8 mouse cellular contexts compared by ENCODE assay signal in the genomic region with DNA sequence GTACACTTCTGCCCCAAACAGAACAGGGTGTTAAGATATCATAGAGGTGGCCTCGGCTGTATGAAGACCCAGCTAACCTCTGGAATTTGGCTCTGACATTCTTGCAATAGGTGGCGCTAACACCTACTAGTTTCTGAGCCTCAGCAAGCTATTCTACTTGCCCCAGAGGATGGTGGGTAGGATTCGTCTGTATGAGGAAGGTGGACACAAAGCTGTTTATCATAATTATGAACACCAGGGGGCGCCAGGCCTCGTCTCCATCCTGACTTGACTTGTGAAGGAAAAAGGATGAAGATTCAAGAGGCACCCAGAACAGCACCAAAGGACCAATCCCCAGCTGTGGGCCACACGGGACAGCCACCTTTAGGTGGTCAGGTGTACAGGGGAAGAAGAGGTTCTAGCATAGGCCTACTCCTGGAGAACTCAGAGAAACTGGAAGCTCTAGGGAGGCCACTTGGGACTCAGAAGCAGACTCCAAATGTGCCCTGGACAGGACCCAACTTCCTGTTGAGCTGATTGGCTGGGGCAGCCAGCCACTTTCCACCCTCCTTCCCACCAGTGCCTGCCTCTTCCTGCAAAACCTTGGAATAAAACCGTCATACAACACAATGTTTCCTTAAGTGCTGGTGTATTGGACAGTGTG. TPM values are rescaled to one million over a fixed set of nuclear protein-coding genes. Genes with fewer than 3 reads are reported as not detected.
A peak's percentile ranks its signal among the peaks of the same experiment; 100 is the strongest.
DNase-seq lines count a peak whose midpoint lies in the region; ATAC-seq and TF ChIP-seq lines count a peak whose summit lies in the region.

No protein-coding gene starts in this region.

- peak; percentile 65 for ATAC-seq in erythroblast, adult 5-6 weeks (replicated peaks; ENCODE audit: low FRiP score, poor library complexity, severe bottlenecking)
- 0 out of 2 replicates have a peak, but pooled peaks have one; percentile 10 for ATAC-seq in intestine, postnatal 0 days

- H3K36me3 ChIP-seq in intestine, postnatal 0 days (ENCODE audit: control insufficient read depth, insufficient read depth), result no peaks in the 10 kb centered on the region

- no peak overlapping the region for H3K4me2 ChIP-seq in intestine, postnatal 0 days (replicated peaks; ENCODE audit: low read depth)

- no peaks in the 10 kb centered on the region for H3K9me3 ChIP-seq in intestine, postnatal 0 days (ENCODE audit: control insufficient read depth)

- TF ChIP-seq CTCF in intestine, postnatal 0 days (IDR thresholded peaks at IDR 0.05; ENCODE audit: low read depth), result peak; percentile 74
- TF ChIP-seq CTCF in lung, adult 2 months (IDR thresholded peaks at IDR 0.05; ENCODE audit: insufficient read depth, low read length), result peak; percentile 36; the same call in 1 of the 2 replicates

- WGBS in intestine, postnatal 0 days, result 51% methylated on average over 7 of the region's 7 CpGs
- 28% methylated on average over 7 of the region's 7 CpGs for WGBS in lung, adult 2 months

- H3K9ac ChIP-seq in intestine, postnatal 0 days (ENCODE audit: low read depth, low read length), result no peak overlapping the region

- TF ChIP-seq POLR2A in lung, adult 2 months (IDR thresholded peaks at IDR 0.05; ENCODE audit: borderline replicate concordance, extremely low read depth, low read depth, low read length), result no peak

- H3K27ac ChIP-seq in intestine, postnatal 0 days (ENCODE audit: low read depth, low read length), result no peak overlapping the region

- no peak overlapping the region for H3K4me3 ChIP-seq in intestine, postnatal 0 days (ENCODE audit: low read depth, low read length)
- H3K4me3 ChIP-seq in lung, adult 2 months (replicated peaks; ENCODE audit: extremely low read depth, low read depth, low read length), result no peak overlapping the region

- DNase-seq in right cerebral cortex, adult 18-20 months, result peak; percentile 46
- DNase-seq in right cerebral cortex, postnatal 25 days, result no peak
- peak; percentile 59 for DNase-seq in adrenal gland, postnatal 14 days
- DNase-seq in lung, adult 2 months, result peak; percentile 51
- DNase-seq in right cerebral cortex, postnatal 36 days (ENCODE audit: low spot score in 2 of 2), result peak; percentile 16 to 28
- no peak for DNase-seq in MN1 (ENCODE audit: low spot score)

- H3K4me1 ChIP-seq in intestine, postnatal 0 days (replicated peaks; ENCODE audit: control insufficient read depth, insufficient read depth, low read length), result 0 out of 2 replicates have a peak, but pooled peaks cover 4% of the 10 kb centered on the region
- H3K4me1 ChIP-seq in lung, adult 2 months (ENCODE audit: control insufficient read depth, insufficient read depth, low read length), result no peaks in the 10 kb centered on the region

- H3K27me3 ChIP-seq in intestine, postnatal 0 days (replicated peaks; ENCODE audit: control insufficient read depth, insufficient read depth, low read length), result no peaks in the 10 kb centered on the region

RNA-seq across cellular contexts. Expression of a gene that starts 32.3 kb away (rescaled TPM):
- 9.6 and 9.8 TPM in 2 replicates for total RNA-seq in adrenal gland, postnatal 14 days (2021)
- 11.5 and 13.8 TPM in 2 replicates for total RNA-seq in erythroblast, adult 5-6 weeks (2015; ENCODE audit: low replicate concordance)
- 2.4 and 8.7 TPM in 2 replicates for total RNA-seq in erythroblast, adult 5-6 weeks (2017; ENCODE audit: low replicate concordance)
- polyA plus RNA-seq in intestine, postnatal 0 days (2015; fragmentation: Nextera tagmentation; extraction: Ambion mirVana), result 12.0 and 12.6 TPM in 2 replicates
- polyA plus RNA-seq in lung, adult 2 months (2012; rRNA removed), result 20.0 and 34.7 TPM in 2 replicates

Comparison
In these comparisons a context has a peak if more than half of its experiments do, and no peak if none do; other contexts are left out.
1. DNase-seq: peak in right cerebral cortex, adult 18-20 months (single experiment), adrenal gland, postnatal 14 days (single experiment), lung, adult 2 months (single experiment) and right cerebral cortex, postnatal 36 days (2 of 2); none in right cerebral cortex, postnatal 25 days (single experiment) and MN1 (single experiment).